Mouse (Mus musculus): ENCODE results near the gene Calcrl. TPM values are rescaled to one million over a fixed set of nuclear protein-coding genes. Genes with fewer than 3 reads are reported as not detected.

Calcrl gene
- total and polyA plus RNA-seq, 2 experiments from 2014 or later, result 12.0 to 31.9 TPM

GRCm38 (mm10) chr2:84366742-84367141 is 58.5 kb downstream of the Calcrl start:
- no peak for TF ChIP-seq CTCF (IDR thresholded peaks at IDR 0.05; ENCODE audit: low read depth)
- Histone ChIP-seq H3K9me3 (ENCODE audit: low read length) (no peaks in the 10 kb centered on the region), H3K9ac (replicated peaks; ENCODE audit: low read length) (no peak overlapping the region), H3K4me3 (ENCODE audit: low read length) (no peak overlapping the region), H3K27ac (no peak overlapping the region), H3K27me3 (ENCODE audit: insufficient read depth, low read length) (no peaks in the 10 kb centered on the region), H3K4me2 (ENCODE audit: low read depth, low read length) (no peak overlapping the region), H3K4me1 (ENCODE audit: insufficient read depth, low read length) (no peaks in the 10 kb centered on the region), H3K36me3 (ENCODE audit: insufficient read depth, low read length) (no peaks in the 10 kb centered on the region)
- no peak for DNase-seq (ENCODE audit: low spot score)
- ATAC-seq, result no peak

GRCm38 (mm10) chr2:84365266-84365665 is 59.9 kb downstream of the Calcrl start:
- no peak for TF ChIP-seq CTCF (IDR thresholded peaks at IDR 0.05; ENCODE audit: low read depth)
- Histone ChIP-seq H3K27me3 (ENCODE audit: insufficient read depth, low read length) (no peaks in the 10 kb centered on the region), H3K27ac (no peak overlapping the region), H3K4me2 (ENCODE audit: low read depth, low read length) (no peak overlapping the region), H3K9ac (replicated peaks; ENCODE audit: low read length) (no peak overlapping the region), H3K4me3 (ENCODE audit: low read length) (no peak overlapping the region), H3K9me3 (ENCODE audit: low read length) (no peaks in the 10 kb centered on the region), H3K36me3 (ENCODE audit: insufficient read depth, low read length) (no peaks in the 10 kb centered on the region), H3K4me1 (ENCODE audit: insufficient read depth, low read length) (no peaks in the 10 kb centered on the region)
- DNase-seq (ENCODE audit: low spot score) (no peak), ATAC-seq (no peak)
- WGBS, result 83% methylated on average over 3 of the region's 3 CpGs

GRCm38 (mm10) chr2:84362779-84363719 is 62.2 kb downstream of the Calcrl start:
- Histone ChIP-seq H3K9me3 (ENCODE audit: low read length) (no peaks in the 10 kb centered on the region), H3K27me3 (ENCODE audit: insufficient read depth, low read length) (no peaks in the 10 kb centered on the region), H3K27ac (no peak overlapping the region), H3K36me3 (ENCODE audit: insufficient read depth, low read length) (no peaks in the 10 kb centered on the region), H3K4me3 (ENCODE audit: low read length) (no peak overlapping the region), H3K4me1 (ENCODE audit: insufficient read depth, low read length) (no peaks in the 10 kb centered on the region), H3K4me2 (ENCODE audit: low read depth, low read length) (no peak overlapping the region), H3K9ac (replicated peaks; ENCODE audit: low read length) (no peak overlapping the region)
- WGBS, result 95% methylated on average over 6 of the region's 6 CpGs
- ATAC-seq (no peak), DNase-seq (ENCODE audit: low spot score) (no peak)
- TF ChIP-seq CTCF (IDR thresholded peaks at IDR 0.05; ENCODE audit: low read depth), result no peak

- no peak for ATAC-seq
- no peak overlapping the region for H3K4me2 ChIP-seq (ENCODE audit: low read depth, low read length)
- no peak for DNase-seq (ENCODE audit: low spot score)
- H3K9ac ChIP-seq (replicated peaks; ENCODE audit: low read length), result no peak overlapping the region
- no peaks in the 10 kb centered on the region for H3K27me3 ChIP-seq (ENCODE audit: insufficient read depth, low read length)
- 71% methylated on average over 3 of the region's 3 CpGs for WGBS
- no peak overlapping the region for H3K4me3 ChIP-seq (ENCODE audit: low read length)
- H3K36me3 ChIP-seq (ENCODE audit: insufficient read depth, low read length), result no peaks in the 10 kb centered on the region
- no peaks in the 10 kb centered on the region for H3K9me3 ChIP-seq (ENCODE audit: low read length)
- H3K4me1 ChIP-seq (ENCODE audit: insufficient read depth, low read length), result no peaks in the 10 kb centered on the region
- no peak overlapping the region for H3K27ac ChIP-seq
- TF ChIP-seq CTCF (IDR thresholded peaks at IDR 0.05; ENCODE audit: low read depth), result no peak
These were observed 66.4 kb downstream of the Calcrl start for GRCm38 (mm10) chr2:84358690-84359343.

- no peak overlapping the region for H3K4me3 ChIP-seq (ENCODE audit: low read length)
- DNase-seq (ENCODE audit: low spot score) (no peak), ATAC-seq (no peak)
- H3K36me3 ChIP-seq (ENCODE audit: insufficient read depth, low read length), result no peaks in the 10 kb centered on the region
- H3K4me2 ChIP-seq (ENCODE audit: low read depth, low read length), result no peak overlapping the region
- no peaks in the 10 kb centered on the region for H3K4me1 ChIP-seq (ENCODE audit: insufficient read depth, low read length)
- no peak overlapping the region for H3K27ac ChIP-seq
- H3K9me3 ChIP-seq (ENCODE audit: low read length), result no peaks in the 10 kb centered on the region
- no peaks in the 10 kb centered on the region for H3K27me3 ChIP-seq (ENCODE audit: insufficient read depth, low read length)
- WGBS, result 87% methylated on average over 4 of the region's 4 CpGs
- no peak for TF ChIP-seq CTCF (IDR thresholded peaks at IDR 0.05; ENCODE audit: low read depth)
- no peak overlapping the region for H3K9ac ChIP-seq (replicated peaks; ENCODE audit: low read length)
These were observed 69.9 kb downstream of the Calcrl start for GRCm38 (mm10) chr2:84355281-84355680.

GRCm38 (mm10) chr2:84347376-84347775 is 77.8 kb downstream of the Calcrl start:
- DNase-seq (ENCODE audit: low spot score) (no peak), ATAC-seq (no peak)
- TF ChIP-seq CTCF (IDR thresholded peaks at IDR 0.05; ENCODE audit: low read depth), result no peak
- WGBS, result 86% methylated on average over 2 of the region's 2 CpGs
- no peaks in the 10 kb centered on the region for H3K4me1 ChIP-seq (ENCODE audit: insufficient read depth, low read length)
- H3K4me3 ChIP-seq (ENCODE audit: low read length), result no peak overlapping the region
- no peak overlapping the region for H3K27ac ChIP-seq
- no peaks in the 10 kb centered on the region for H3K27me3 ChIP-seq (ENCODE audit: insufficient read depth, low read length)
- no peak overlapping the region for H3K4me2 ChIP-seq (ENCODE audit: low read depth, low read length)
- H3K9me3 ChIP-seq (ENCODE audit: low read length), result no peaks in the 10 kb centered on the region
- H3K36me3 ChIP-seq (ENCODE audit: insufficient read depth, low read length), result no peaks in the 10 kb centered on the region
- H3K9ac ChIP-seq (replicated peaks; ENCODE audit: low read length), result no peak overlapping the region

GRCm38 (mm10) chr2:84343756-84344155 is 81.5 kb downstream of the Calcrl start:
- Histone ChIP-seq H3K27me3 (ENCODE audit: insufficient read depth, low read length) (no peaks in the 10 kb centered on the region), H3K9me3 (ENCODE audit: low read length) (no peaks in the 10 kb centered on the region), H3K27ac (no peak overlapping the region), H3K4me3 (ENCODE audit: low read length) (no peak overlapping the region), H3K4me1 (ENCODE audit: insufficient read depth, low read length) (no peaks in the 10 kb centered on the region), H3K36me3 (ENCODE audit: insufficient read depth, low read length) (no peaks in the 10 kb centered on the region), H3K4me2 (ENCODE audit: low read depth, low read length) (no peak overlapping the region), H3K9ac (replicated peaks; ENCODE audit: low read length) (no peak overlapping the region)
- TF ChIP-seq CTCF (IDR thresholded peaks at IDR 0.05; ENCODE audit: low read depth), result no peak
- DNase-seq (ENCODE audit: low spot score) (no peak), ATAC-seq (no peak)
- WGBS, result 68% methylated on average over 2 of the region's 2 CpGs

Measured in hindbrain, postnatal 0 days (tissue).